Mouse (Mus musculus): ENCODE measurements around the gene Fyco1. TPM values are rescaled to one million over a fixed set of nuclear protein-coding genes. Genes with fewer than 3 reads are reported as not detected.

The Fyco1 gene
- polyA plus RNA-seq (2015; fragmentation: Nextera tagmentation; extraction: Ambion mirVana): 3.8 and 4.0 TPM in 2 replicates

GRCm38 (mm10) chr9:123851713-123852448, at the start of gene Fyco1:
Gene Fyco1, minus strand, starts transcription at chr9:123851899.
- peak within 1 kb of the TSS; percentile 95 for H3K9ac ChIP-seq
- H3K4me2 ChIP-seq: peak within 1 kb of the TSS; percentile 89
- H3K4me1 ChIP-seq (replicated peaks): peaks cover 30% of the 10 kb centered on the region
- ATAC-seq (ENCODE audit: insufficient read depth): peak; percentile 95
- H3K4me3 ChIP-seq (replicated peaks): peak within 1 kb of the TSS; percentile 95
- peak within 1 kb of the TSS; percentile 91 for H3K27ac ChIP-seq (replicated peaks)
- H3K36me3 ChIP-seq (replicated peaks): no peaks in the 10 kb centered on the region
- no peaks in the 10 kb centered on the region for H3K9me3 ChIP-seq (replicated peaks)
- H3K27me3 ChIP-seq: no peaks in the 10 kb centered on the region
- under 1% methylated on average over 47 of the region's 47 CpGs for WGBS (ENCODE audit: insufficient replicate concordance)

DNA sequence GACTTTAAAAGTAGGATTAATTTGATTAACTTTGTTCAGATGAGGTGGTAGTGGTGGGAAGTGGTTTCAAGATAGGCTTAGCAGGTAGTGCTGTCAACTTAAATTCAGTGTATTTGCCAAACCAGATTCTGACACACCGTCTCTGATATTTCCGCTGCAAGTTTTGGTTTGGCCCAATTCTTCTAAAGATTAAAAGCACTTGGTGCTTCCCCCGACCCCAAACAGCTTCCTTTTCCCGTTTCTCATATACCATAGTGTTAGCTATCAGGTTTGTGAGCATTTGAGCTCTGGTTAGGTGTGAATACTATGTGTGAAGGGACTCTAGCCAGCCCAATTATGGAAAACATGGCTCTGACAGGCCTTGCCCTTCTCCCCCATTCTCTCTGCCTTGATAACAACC, 20.4 kb upstream of the Fyco1 start:
- H3K4me1 ChIP-seq (replicated peaks): no peaks in the 10 kb centered on the region
- no peak for ATAC-seq (ENCODE audit: insufficient read depth)
- no peak overlapping the region for H3K4me2 ChIP-seq
- no peak overlapping the region for H3K4me3 ChIP-seq (replicated peaks)
- H3K9ac ChIP-seq: no peak overlapping the region
- no peaks in the 10 kb centered on the region for H3K36me3 ChIP-seq (replicated peaks)
- WGBS (ENCODE audit: insufficient replicate concordance): 41% methylated on average over 4 of the region's 4 CpGs
- H3K27me3 ChIP-seq: no peaks in the 10 kb centered on the region
- no peak overlapping the region for H3K27ac ChIP-seq (replicated peaks)
- no peaks in the 10 kb centered on the region for H3K9me3 ChIP-seq (replicated peaks)

DNA sequence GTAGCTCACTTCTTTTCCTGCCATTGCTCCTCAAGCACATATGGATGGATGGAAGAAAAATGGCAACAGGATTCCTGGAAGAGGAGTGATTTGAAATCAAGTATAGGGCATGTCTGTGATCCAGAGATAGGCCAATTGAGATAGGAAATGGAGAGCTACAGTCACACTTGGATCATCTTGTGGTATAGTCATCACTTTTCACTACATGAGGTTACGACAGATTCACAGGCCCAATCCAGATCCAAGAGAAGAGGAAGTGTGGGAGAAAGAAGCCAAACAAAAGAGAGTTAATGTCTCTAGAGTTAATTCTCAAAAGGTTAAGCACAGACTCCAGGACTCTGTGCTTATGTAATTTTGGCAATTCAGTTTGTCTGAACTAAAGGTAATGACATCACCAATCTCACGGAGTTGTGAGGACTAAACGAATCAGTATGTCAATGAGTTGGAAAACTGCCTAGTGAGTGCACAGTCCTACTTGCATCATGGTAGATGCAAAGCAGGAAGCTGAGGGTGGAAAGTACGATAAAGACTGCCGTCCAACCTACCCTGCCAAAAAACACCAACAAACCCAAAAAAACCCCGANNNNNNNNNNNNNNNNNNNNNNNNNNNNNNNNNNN, 17.6 kb upstream of the Fyco1 start:
- H3K27me3 ChIP-seq: no peaks in the 10 kb centered on the region
- no peak overlapping the region for H3K9ac ChIP-seq
- H3K4me2 ChIP-seq: no peak overlapping the region
- H3K9me3 ChIP-seq (replicated peaks): no peaks in the 10 kb centered on the region
- H3K36me3 ChIP-seq (replicated peaks): no peaks in the 10 kb centered on the region
- WGBS (ENCODE audit: insufficient replicate concordance): 28% methylated on average over 5 of the region's 6 CpGs
- no peak overlapping the region for H3K4me3 ChIP-seq (replicated peaks)
- no peak for ATAC-seq (ENCODE audit: insufficient read depth)
- H3K4me1 ChIP-seq (replicated peaks): no peaks in the 10 kb centered on the region
- H3K27ac ChIP-seq (replicated peaks): no peak overlapping the region

GRCm38 (mm10) chr9:123863641-123864040, 11.9 kb upstream of the Fyco1 start:
- no peak overlapping the region for H3K9ac ChIP-seq
- no peak overlapping the region for H3K4me3 ChIP-seq (replicated peaks)
- H3K4me1 ChIP-seq (replicated peaks): no peaks in the 10 kb centered on the region
- ATAC-seq (ENCODE audit: insufficient read depth): no peak
- no peak overlapping the region for H3K4me2 ChIP-seq
- no peak overlapping the region; the same call in 1 of the 2 replicates for H3K27ac ChIP-seq (replicated peaks)
- H3K9me3 ChIP-seq (replicated peaks): no peaks in the 10 kb centered on the region
- WGBS (ENCODE audit: insufficient replicate concordance): 63% methylated on average over 1 of the region's 1 CpGs
- no peaks in the 10 kb centered on the region for H3K36me3 ChIP-seq (replicated peaks)
- H3K27me3 ChIP-seq: no peaks in the 10 kb centered on the region

- no peak overlapping the region; the same call in 1 of the 2 replicates for H3K27ac ChIP-seq (replicated peaks)
- no peaks in the 10 kb centered on the region for H3K27me3 ChIP-seq
- H3K4me1 ChIP-seq (replicated peaks): no peaks in the 10 kb centered on the region
- H3K9me3 ChIP-seq (replicated peaks): no peaks in the 10 kb centered on the region
- ATAC-seq (ENCODE audit: insufficient read depth): no peak
- H3K9ac ChIP-seq: no peak overlapping the region
- H3K4me2 ChIP-seq: no peak overlapping the region
- WGBS (ENCODE audit: insufficient replicate concordance): 45% methylated on average over 1 of the region's 1 CpGs
- H3K4me3 ChIP-seq (replicated peaks): no peak overlapping the region
- H3K36me3 ChIP-seq (replicated peaks): no peaks in the 10 kb centered on the region
Measured at GRCm38 (mm10) chr9:123862895-123863616, 11.4 kb upstream of the Fyco1 start.

- no peaks in the 10 kb centered on the region for H3K36me3 ChIP-seq (replicated peaks)
- no peak for ATAC-seq (ENCODE audit: insufficient read depth)
- H3K4me2 ChIP-seq: no peak within 1 kb of the TSS
- H3K4me1 ChIP-seq (replicated peaks): no peaks in the 10 kb centered on the region
- no peak within 1 kb of the TSS for H3K27ac ChIP-seq (replicated peaks)
- 72% methylated on average over 9 of the region's 9 CpGs for WGBS (ENCODE audit: insufficient replicate concordance)
- H3K4me3 ChIP-seq (replicated peaks): no peak within 1 kb of the TSS
- H3K9me3 ChIP-seq (replicated peaks): no peaks in the 10 kb centered on the region
- H3K9ac ChIP-seq: no peak within 1 kb of the TSS
- H3K27me3 ChIP-seq: no peaks in the 10 kb centered on the region
Measured at GRCm38 (mm10) chr9:123861929-123862328, 10.2 kb upstream of the Fyco1 start, which contains the start of gene Xcr1. Gene Xcr1, minus strand, starts transcription at chr9:123862029.

DNA sequence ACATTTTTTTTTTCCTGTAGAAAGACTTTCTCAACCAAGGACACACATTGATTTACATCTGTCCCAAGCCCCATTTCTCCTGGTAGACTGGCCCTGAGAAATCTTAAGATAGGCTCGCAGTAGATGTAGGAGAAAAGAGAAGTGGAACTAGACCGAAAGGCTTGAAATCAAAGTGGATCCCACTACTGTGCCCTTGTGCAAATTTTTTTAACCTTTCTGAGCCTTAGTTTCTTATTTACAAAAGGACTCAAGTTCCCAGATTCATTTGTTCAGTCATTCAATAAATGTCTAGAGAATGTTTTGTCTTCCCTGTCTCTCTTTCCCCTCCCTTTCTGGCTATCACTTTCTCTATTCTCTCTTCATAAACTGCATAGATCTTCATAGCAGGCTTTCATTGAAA, 5.1 kb upstream of the Fyco1 start:
- ATAC-seq (ENCODE audit: insufficient read depth): no peak
- Histone ChIP-seq H3K27me3 (no peaks in the 10 kb centered on the region), H3K4me2 (no peak overlapping the region), H3K27ac (replicated peaks) (no peak overlapping the region), H3K4me1 (replicated peaks) (peaks cover 4% of the 10 kb centered on the region), H3K9me3 (replicated peaks) (no peaks in the 10 kb centered on the region), H3K36me3 (replicated peaks) (no peaks in the 10 kb centered on the region), H3K4me3 (replicated peaks) (no peak overlapping the region), H3K9ac (no peak overlapping the region)
- WGBS (ENCODE audit: insufficient replicate concordance): 51% methylated on average over 2 of the region's 2 CpGs

DNA sequence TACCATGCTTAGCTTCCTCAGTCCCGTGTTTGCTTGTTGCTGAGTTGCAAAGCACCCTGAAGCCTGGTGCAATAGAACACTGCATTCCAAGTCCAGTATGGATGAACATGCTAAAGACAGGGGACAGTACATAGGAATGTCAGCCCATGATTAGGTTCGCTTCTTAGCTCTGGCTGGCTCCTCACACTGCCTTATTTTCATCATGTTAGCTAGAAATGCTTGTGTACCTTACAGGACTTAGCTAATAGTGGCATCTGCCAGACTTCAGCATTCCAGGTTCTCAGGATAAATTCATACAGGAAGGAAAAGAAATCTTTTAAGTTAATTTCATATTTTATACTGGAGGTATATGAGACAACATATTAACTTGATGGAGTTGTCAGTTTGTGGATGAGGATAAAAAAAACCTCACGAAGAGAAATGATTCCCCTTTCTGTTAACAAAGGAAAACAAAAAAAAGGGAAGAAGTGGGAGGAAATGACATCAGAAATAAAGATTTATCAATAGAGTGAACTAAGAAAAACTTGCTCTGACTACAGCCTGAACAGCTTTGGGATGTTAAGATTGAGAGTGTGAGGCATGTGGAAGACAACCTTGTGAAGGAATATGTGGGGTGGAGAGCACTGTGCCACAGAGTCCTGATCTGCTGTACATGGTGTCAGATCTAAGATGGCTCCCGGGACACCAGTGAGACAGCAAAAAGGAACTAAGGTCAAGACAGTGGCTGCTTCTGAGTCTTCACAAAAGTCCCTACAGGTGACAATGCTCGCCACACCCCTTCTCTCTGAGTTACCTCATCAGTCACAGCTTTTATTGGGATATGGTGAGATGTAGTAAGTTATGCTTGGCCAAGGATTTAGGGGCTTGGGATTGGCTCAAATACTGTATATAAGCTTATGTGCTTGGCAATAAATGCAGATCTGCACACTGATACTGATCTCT, 1.0 kb upstream of the Fyco1 start:
- no peak for ATAC-seq (ENCODE audit: insufficient read depth)
- no peaks in the 10 kb centered on the region for H3K36me3 ChIP-seq (replicated peaks)
- H3K4me1 ChIP-seq (replicated peaks): peaks cover 30% of the 10 kb centered on the region
- H3K27ac ChIP-seq (replicated peaks): peak overlapping the region; percentile 52
- peak overlapping the region; percentile 64 for H3K4me2 ChIP-seq
- H3K9ac ChIP-seq: peak overlapping the region; percentile 10; the same call in 1 of the 2 replicates
- H3K9me3 ChIP-seq (replicated peaks): no peaks in the 10 kb centered on the region
- 37% methylated on average over 5 of the region's 5 CpGs for WGBS (ENCODE audit: insufficient replicate concordance)
- H3K27me3 ChIP-seq: no peaks in the 10 kb centered on the region
- peak overlapping the region; percentile 95 for H3K4me3 ChIP-seq (replicated peaks)

DNA sequence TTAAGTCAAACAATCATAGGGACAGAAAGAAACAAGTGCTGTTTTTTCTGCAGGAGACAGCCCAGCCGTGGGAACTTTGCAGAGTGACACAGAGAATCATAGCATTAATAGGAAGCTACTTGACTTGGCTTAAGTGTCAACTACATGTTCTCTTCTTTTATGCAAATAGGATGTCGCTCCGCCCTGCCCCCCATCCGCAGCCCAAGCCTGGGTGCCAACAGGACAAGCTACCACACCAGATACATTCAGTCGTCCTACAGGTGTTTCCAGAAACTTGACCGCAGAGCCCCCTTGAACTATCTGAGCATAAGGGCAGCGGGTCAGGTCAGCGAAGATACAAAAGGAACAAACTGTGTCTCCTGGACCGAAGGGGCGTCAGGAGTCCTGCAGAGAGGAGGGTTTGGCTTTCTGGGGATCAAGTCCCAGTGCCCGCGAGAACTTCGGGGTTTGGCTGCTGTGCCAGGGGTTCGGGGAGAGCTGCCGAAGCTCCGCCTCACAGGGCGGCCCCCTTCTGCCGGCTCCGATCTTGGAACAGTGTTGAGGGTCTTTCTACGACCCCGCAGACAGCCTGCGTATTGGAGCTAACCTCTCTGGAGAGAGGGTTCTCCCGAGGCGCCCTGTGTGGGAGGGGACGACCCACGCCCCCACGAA, 512 bp downstream of the Fyco1 start:
- Histone ChIP-seq H3K27me3 (no peaks in the 10 kb centered on the region), H3K4me3 (replicated peaks) (peak overlapping the region; percentile 95), H3K36me3 (replicated peaks) (no peaks in the 10 kb centered on the region), H3K9me3 (replicated peaks) (no peaks in the 10 kb centered on the region), H3K4me2 (peak overlapping the region; percentile 89), H3K27ac (replicated peaks) (peak overlapping the region; percentile 91), H3K9ac (peak overlapping the region; percentile 95), H3K4me1 (replicated peaks) (peaks cover 37% of the 10 kb centered on the region)
- under 1% methylated on average over 27 of the region's 27 CpGs for WGBS (ENCODE audit: insufficient replicate concordance)
- peak; percentile 45 for ATAC-seq (ENCODE audit: insufficient read depth)

DNA sequence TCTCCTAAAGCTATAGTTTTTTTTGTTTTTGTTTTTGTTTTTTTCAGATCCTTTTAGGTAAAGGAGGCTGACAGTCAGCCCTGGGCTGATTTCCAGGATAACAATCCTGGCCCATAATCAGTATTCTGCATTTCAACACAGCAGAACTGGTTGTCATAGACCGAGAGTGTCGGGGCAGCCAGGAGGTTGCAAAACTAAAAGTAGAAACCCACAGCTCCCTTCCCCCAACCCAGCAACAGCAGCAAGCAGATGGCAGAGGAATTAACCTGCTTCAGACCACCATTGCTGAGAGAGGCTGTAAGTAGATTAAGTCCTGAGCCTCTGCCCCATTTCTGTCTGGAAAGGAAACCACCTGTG, 1.0 kb downstream of the Fyco1 start:
- Histone ChIP-seq H3K4me1 (replicated peaks) (peaks cover 42% of the 10 kb centered on the region), H3K9ac (peak overlapping the region; percentile 95), H3K4me3 (replicated peaks) (peak overlapping the region; percentile 95), H3K4me2 (peak overlapping the region; percentile 89), H3K9me3 (replicated peaks) (no peaks in the 10 kb centered on the region), H3K27ac (replicated peaks) (peak overlapping the region; percentile 91), H3K36me3 (replicated peaks) (no peaks in the 10 kb centered on the region), H3K27me3 (no peaks in the 10 kb centered on the region)
- 1% methylated on average over 2 of the region's 2 CpGs for WGBS (ENCODE audit: insufficient replicate concordance)
- ATAC-seq (ENCODE audit: insufficient read depth): no peak

Measured in liver, embryonic 15.5 days (tissue).